ENCODE assay signal across 15 mouse cellular contexts in genomic region chr11:120204200-120204599, GRCm38 (mm10).
"Had no signal": no experiment of that assay in that cellular context is flagged by ENCODE, and none has a peak within 500 bp of the region (broad histone marks: within the 10 kb centered on the region; RNA-seq: fewer than 3 reads in every experiment).

No protein-coding gene starts in this region.

- ATAC-seq: hindbrain, embryonic 16.5 days; inflammation-experienced regulatory T-cells, adult 6 months; intestine, embryonic 15.5 days; intestine, postnatal 0 days had no signal

- DNase-seq: gastrocnemius, adult 2 months; gastrocnemius, postnatal 10 days; gastrocnemius, postnatal 25 days; heart, adult 2 months; heart, postnatal 10 days; heart, postnatal 4 days; kidney, adult 18-20 months; kidney, adult 8-10 months; kidney, postnatal 25 days; kidney, postnatal 4 days; liver had no signal
